Mouse (Mus musculus) thymus, postnatal 14 days (tissue): ENCODE results near the gene Enpp3.

Experiments
- DNase-seq: peaks from one replicate; pipeline ENCODE4 v3.0.0; 2021

The Enpp3 gene

DNA sequence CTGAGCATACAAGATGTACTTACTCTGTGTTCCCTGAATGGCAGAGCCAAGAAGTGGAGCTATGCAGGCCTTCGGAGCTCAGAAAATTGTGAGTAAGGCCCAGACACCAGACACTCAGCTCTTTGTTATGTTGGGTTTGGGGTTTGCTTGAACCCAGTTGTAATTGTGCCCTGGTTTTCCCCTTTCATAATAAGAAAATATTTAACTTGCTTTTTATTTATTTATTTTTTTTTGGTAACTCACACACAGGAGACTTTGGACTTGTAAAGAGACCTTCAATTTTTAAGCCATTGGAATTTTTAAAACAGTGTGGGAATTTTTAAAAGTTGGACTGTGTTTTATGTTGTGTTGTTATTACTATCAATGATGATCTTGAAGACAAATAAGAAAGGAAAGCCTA is at the start of gene Enpp3:
Gene Enpp3, minus strand, starts transcription at position 148 of the 400 bp plus-strand sequence.
- no peak for DNase-seq

- no peak for DNase-seq
Observed at GRCm38 (mm10) chr10:24888343-24888742, 45.7 kb upstream of the Enpp3 start.

- peak; percentile 20 for DNase-seq
Observed at GRCm38 (mm10) chr10:24886008-24886407, 43.4 kb upstream of the Enpp3 start.

DNA sequence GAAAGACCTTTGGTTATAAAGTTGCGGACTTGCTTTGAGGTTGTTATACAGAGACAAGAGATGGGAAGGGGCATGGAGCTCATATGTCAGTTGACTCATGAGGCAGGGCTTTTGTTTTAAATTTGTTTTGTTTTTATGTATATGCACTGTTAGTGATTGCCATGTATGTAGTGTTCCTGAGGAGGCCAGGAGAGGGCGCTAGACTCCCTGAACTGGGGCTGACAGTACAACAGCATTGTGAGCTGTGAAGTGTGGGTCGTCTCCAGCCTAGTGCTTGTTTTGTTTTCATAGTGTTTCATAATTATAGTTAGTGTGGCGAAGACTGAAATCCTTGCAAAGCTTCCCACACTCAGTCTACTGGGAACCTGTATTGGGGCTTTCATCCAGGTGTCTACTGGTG is 31.0 kb upstream of the Enpp3 start:
- DNase-seq: no peak

- DNase-seq: peak; percentile 96
Observed at GRCm38 (mm10) chr10:24869760-24870290, 27.2 kb upstream of the Enpp3 start, which contains the start of gene Med23. Gene Med23 (plus strand): TSS chr10:24869986.

DNA sequence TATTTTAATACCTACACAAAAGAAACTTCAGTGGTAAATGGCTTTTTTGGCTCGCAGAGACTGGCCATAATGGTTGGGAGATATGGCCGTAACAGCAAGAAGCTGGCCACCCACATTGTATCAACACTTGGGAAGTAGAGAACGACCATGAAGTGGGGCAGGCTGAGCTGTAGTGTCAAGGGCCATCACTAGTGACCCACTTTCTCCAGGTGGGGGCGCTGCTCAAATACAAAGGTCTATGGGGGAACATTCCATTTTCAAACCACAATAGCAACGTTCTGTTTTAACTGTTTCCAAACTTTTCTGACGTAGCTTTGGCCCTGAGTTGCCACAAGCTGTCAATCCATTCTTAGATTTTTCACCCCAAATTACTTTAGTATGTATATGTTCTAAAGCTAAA is 21.8 kb upstream of the Enpp3 start:
- DNase-seq: peak; percentile 27

DNA sequence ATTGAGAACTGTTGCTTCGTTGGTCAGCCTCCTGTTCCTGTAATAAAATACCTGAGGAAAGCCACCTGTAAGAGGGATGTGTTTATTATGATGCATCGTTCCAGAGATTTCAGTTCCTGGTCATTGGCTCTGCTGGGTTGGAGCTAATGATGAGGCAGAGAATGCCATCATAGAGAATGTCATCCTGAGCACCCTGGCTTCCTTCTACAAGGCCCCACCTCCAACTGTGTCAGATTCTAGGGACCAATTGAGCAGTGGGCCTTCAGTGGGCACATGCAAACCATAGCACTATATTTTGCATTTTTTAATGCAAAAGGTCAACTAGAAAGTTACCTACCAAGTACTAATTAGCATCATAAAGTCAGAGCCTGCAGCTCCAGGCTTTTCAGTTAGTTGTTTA is 20.5 kb upstream of the Enpp3 start:
- DNase-seq: no peak

- no peak for DNase-seq
Observed at GRCm38 (mm10) chr10:24841998-24842397, 625 bp downstream of the Enpp3 start.

- DNase-seq: no peak
Observed at GRCm38 (mm10) chr10:24840795-24841194, 1.8 kb downstream of the Enpp3 start.

GRCm38 (mm10) chr10:24836366-24837038 is 6.1 kb downstream of the Enpp3 start:
- DNase-seq: no peak

DNA sequence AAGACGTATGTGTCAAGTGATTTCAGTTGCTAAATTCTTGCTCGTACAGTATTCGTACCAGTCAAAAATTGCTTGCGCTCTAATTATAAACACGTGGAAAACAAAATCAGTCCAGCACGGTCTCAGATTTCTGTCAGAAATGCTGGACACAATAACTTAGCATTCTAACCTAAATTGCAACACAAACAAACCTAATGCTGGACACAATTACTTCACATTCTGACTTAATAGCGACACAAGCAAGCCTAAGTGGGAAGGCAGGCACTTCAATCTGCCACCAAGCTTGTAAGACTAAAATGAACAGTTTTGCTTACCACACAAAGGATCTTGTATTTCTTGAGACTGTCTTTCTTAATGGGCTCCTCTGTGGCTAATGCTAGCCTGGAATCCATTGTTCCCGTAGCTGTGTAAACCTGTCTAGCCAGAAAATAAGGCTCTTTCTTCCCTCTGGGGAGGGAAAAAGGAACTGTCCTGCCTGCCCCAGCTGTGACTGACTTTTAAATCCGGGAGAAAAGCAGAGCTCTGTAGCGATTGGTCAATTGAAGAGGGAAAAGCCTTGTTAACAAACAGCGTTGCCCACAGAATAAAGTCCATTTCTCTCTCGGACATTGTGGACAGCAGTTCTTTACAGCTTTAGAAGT is 6.8 kb downstream of the Enpp3 start:
- DNase-seq: no peak

GRCm38 (mm10) chr10:24834634-24835371 is 7.8 kb downstream of the Enpp3 start:
- DNase-seq: no peak

DNA sequence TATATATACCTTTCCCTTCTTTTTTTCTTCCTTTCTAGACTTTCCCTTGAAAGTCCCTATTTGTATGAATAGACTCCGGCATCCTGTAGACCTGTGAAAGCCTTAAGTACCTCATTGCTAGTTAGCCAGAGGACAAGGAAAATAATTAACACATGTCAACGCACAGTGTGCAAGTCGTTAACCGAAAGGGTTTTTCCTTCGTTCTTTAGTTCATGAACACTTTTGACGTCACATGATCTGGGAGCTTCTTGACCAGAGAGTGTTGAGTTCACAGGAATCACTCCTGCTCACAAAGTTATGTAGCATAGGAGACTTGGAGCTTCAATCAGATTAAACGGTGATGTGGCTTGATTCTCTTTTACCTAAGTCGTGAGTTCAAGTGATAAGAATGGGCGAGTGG is 10.3 kb downstream of the Enpp3 start:
- no peak for DNase-seq

GRCm38 (mm10) chr10:24831377-24832095 is 11.1 kb downstream of the Enpp3 start:
- DNase-seq: no peak

DNA sequence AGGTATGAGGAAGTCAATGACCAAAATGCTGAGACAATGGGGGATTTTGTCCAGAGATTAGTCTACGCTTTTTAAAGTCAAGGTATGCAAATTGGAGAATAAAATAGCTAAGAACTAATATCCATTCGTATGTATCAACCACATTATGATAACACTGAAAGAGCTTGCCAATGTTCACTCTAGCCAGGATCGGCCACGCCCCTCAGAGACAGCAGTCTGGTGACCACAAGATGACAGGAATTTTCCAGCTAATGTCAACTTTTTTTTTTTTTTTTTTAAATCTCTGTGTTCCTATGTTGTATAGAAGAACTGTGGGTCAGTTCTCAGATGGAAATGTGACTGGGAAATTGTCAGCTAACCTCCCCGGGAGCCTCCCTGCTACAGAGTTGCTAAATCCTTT is 12.2 kb downstream of the Enpp3 start:
- no peak for DNase-seq

DNA sequence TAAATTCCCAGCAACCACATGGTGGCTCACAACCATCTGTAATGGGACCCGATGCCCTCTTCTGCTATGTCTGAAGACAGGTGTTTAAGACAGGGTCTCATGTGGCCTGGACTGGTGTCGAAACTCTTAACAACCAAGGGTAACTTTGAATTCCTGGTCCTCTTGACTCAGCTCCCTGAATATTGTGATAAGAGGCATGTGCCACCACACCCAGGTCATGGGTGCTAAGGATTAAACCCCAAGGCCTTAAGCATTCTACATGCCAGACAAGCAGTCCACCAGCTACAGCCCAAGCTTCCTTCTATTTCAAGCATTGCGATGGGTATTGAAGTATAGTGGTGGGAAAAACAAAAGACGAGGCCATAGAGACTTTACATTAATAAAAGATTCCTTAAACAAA is 14.5 kb downstream of the Enpp3 start:
- no peak for DNase-seq

GRCm38 (mm10) chr10:24826130-24826529 is 16.5 kb downstream of the Enpp3 start:
- DNase-seq: no peak

DNA sequence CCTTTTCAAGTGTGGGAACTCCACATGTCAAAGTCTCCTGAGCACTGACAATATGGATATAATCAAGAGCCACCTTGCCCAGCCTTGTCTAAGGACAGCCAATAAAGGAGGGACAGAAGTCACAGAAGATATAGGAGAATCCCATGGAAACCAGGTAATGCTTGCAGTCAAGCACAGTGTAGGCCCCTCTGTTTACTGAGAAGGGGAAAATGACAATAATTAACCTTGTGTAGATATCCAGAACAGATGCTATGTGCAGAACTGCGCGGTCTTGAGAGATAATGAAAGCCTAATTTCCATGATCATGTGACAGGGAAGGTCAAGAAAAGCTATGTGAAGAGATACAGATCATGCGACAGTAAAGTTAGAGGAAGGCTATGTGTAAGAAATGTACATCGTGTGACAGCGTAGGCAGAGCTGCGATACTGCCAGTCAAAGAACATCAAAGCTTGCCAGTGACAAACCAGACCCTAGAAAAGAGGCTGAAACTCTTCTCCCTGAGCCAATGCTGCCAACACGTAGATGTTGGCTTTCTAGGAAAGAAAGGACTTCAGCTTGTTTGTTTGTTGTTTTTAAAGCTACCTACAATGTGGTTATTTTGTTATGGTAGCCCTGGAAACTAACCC is 17.1 kb downstream of the Enpp3 start:
- no peak for DNase-seq

DNA sequence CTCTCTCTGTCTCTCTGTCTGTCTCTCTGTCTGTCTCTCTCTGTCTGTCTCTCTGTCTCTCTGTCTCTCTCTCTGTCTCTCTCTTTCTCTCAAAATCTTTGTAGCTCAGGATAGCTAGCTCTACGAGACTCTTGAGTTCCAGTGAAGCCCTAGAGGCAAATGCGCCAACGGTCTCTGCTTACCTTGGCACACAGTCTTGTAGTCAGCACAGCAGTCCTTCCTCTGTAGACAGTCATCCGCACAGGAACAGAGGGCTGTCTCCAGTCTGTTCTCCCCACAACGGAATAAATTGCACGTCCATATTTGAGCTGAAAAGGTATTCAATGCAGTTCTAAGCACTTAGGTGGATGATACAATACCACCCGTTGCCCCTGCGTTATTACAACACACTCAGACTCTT is 18.0 kb downstream of the Enpp3 start:
- no peak for DNase-seq

- DNase-seq: peak; percentile 18
Observed at GRCm38 (mm10) chr10:24823697-24824535, 18.7 kb downstream of the Enpp3 start.

- no peak for DNase-seq
Observed at GRCm38 (mm10) chr10:24823265-24823664, 19.4 kb downstream of the Enpp3 start.

DNA sequence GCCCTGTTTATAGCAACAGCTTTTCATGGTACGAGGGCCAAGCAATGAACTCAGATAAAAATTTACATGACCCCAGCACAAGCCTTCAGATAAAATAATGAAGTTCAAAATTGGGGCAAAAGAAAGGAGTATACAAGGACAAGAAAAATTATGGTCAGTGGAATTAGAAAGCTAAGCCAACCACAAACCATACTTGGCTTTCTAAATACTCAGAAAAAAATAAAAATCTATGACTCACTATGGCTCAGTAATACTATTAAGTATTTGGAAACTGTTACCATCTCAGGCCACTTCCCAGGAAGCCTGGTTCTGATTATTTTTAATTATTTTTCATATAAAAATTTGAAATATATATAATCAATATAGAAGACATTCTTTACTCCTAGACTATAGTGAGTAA is 19.8 kb downstream of the Enpp3 start:
- DNase-seq: no peak
